Mouse (Mus musculus): ENCODE results near the gene Usp13.

Usp13 gene

DNA sequence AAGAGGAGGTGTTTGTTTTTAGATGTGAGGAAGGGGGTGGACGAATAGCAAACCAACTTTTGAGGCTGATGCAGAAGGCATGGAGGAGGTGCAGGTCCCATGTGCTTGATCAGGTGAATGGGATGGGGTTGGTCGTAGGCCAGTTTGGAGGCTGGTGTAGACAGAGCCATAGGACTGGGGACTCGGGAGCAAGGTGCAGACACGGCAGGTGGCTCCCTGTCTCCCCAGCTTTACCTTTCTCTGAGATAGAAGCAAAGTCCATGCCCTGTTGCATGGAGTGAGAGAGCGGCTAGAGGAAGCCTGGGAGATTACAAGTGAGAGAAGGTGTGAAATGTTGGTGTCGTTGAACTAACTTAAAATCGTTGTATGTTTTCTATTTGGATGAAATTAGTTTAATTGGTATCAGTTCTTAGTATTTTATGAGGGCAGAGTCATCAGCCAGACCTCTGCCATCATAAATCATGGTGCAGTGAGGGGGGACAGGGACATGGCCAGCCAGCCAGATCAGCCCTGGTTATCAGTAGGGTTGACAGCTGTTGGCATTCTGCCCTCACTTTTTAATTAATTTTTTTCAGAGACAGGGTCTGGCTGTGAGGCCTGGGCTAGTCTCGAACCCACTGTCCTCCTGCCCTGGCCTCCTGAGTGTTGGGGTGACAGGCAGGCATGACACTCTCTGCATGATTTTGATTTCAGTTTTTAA lies 122.6 kb downstream of the Usp13 start:
- in situ Hi-C loops (cut with MboI, MseI): no loop called here

- in situ Hi-C loops (cut with MboI, MseI): no loop called here
These were observed 130.1 kb downstream of the Usp13 start for GRCm38 (mm10) chr3:32947486-32947885.

GRCm38 (mm10) chr3:32951382-32951781 lies 134.0 kb downstream of the Usp13 start:
- in situ Hi-C loops (cut with MboI, MseI): no loop called here

- in situ Hi-C loops (cut with MboI, MseI): no loop called here
These were observed 144.1 kb downstream of the Usp13 start for GRCm38 (mm10) chr3:32961494-32961893.

- in situ Hi-C loops (cut with MboI, MseI): no loop called here
These were observed 148.2 kb downstream of the Usp13 start for GRCm38 (mm10) chr3:32965528-32965927.

- in situ Hi-C loops (cut with MboI, MseI): no loop called here
These were observed 151.5 kb downstream of the Usp13 start for GRCm38 (mm10) chr3:32968671-32969425.

- in situ Hi-C loops (cut with MboI, MseI): no loop called here
These were observed 152.9 kb downstream of the Usp13 start for GRCm38 (mm10) chr3:32970257-32970656.

DNA sequence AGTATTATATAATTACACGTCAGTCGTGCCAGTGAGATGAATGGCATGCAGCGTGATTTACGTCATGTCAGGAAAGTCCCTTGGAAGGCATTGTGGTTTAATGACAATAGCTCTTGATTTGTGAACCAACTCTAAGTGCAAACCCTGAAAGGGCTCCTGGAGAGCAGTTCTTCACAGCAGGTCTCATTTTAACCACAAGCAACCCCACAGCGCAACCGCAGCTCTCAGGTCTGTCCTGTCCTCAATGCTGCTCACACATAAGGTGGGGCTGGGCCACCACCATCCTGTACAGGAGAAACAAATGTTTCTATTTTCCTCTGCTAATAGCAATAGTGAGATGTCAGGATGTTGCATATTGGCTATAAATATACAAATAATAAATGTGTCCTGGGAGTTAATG lies 161.9 kb downstream of the Usp13 start:
- in situ Hi-C loops (cut with MboI, MseI): no loop called here

GRCm38 (mm10) chr3:32979981-32980380 lies 162.6 kb downstream of the Usp13 start:
- in situ Hi-C loops (cut with MboI, MseI): no loop called here

DNA sequence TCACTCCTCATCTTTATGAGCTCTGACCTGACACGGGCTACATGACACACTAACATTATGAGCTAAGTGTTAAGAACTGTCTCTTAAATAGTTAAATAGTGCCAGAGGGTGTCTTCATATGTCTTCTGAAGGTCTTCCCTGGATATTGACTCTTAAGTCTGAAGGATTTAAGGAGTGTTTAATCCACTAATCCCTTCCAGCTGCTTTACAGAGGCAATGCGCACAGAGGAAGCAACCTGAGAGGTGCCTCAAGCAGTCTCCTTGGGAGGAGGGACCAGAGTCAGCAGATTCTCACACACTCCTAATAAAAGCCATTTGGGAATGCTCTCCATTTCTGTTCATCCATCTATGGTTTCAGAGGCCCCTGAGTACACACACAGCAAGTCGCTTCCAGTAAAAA lies 167.8 kb downstream of the Usp13 start:
- in situ Hi-C loops (cut with MboI, MseI): no loop called here
